Mouse (Mus musculus): ENCODE data around the gene Slc22a6.

DNA sequence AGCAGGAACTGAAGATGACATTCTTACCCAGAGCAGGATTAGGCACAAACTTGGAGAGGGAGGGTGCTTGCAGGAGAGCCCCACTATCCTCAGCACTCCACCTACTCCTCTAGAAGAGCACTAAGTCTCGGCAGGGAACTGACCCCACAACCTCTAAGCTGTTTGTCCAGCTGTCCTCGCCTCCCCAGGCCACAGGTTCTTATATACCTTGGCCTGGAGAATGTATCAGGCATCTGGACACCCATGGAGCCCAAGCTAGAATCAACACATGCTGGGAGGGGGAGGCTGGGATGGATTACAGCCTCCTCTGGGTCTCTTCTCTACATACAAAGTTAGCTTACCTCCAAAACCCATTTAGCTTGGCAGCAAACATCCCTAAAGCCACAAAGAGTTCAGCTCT, 3.5 kb upstream of the Slc22a6 start:
- TF ChIP-seq POLR2A (IDR thresholded peaks at IDR 0.05; ENCODE audit: low read depth, low read length): no peak
- no peak for TF ChIP-seq MAX (IDR thresholded peaks at IDR 0.05; ENCODE audit: low read length)
- no peak for TF ChIP-seq POLR2AphosphoS2 (IDR thresholded peaks at IDR 0.05; ENCODE audit: low read depth, low read length)
- TF ChIP-seq CTCF (conservative IDR thresholded peaks at IDR 0.05 in 1 of 2, IDR thresholded peaks at IDR 0.05 in 1 of 2; ENCODE audit: low read depth in 2 of 2, low read length in 2 of 2): no peak
- TF ChIP-seq TBP (conservative IDR thresholded peaks at IDR 0.05; ENCODE audit: low read depth, low read length): no peak
